In the genomic region with DNA sequence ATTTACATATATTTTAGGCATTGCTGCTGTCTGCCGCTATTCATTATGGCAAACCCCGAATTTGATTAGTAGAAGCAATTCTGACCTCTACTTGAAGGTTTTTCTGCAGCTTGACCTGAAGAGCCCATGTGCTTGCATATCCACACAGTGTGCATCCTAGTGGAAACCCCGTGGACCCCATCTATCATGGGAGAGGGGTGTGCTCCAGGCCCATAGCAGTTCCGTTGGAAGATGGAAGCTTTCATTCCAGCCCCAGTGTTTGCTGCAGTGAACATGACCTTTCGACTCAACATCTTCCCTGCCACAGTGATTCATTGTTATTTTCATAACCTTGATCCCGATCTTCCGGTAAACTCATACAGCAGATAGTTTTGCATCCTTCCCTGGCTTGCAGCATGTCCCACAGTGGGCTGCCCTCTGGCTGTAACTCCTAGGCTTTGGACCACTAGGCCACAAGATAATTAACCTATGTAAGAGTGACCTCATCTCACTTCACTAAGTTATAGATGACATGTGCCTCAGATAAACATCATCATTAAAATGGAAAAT, we compare ENCODE assay signal across 30 mouse cellular contexts.
DNase-seq lines count a peak whose midpoint lies in the region; ATAC-seq and TF ChIP-seq lines count a peak whose summit lies in the region.
"Had no signal": no experiment of that assay in that cellular context is flagged by ENCODE, and none has a peak within 500 bp of the region (broad histone marks: within the 10 kb centered on the region; RNA-seq: fewer than 3 reads in every experiment).

No protein-coding gene starts in this region.

- H3K36me3 ChIP-seq in kidney, embryonic 14.5 days (ENCODE audit: control insufficient read depth, insufficient read depth, low read length) = no peaks in the 10 kb centered on the region
- H3K36me3 ChIP-seq in kidney, postnatal 0 days (ENCODE audit: insufficient read depth, low read length) = no peaks in the 10 kb centered on the region
- H3K36me3 ChIP-seq: hindbrain, embryonic 12.5 days; lung, embryonic 15.5 days; midbrain, embryonic 10.5 days; midbrain, embryonic 15.5 days had no signal

- H3K9me3 ChIP-seq in kidney, embryonic 14.5 days (ENCODE audit: control insufficient read depth, low read length) = no peaks in the 10 kb centered on the region
- no peaks in the 10 kb centered on the region for H3K9me3 ChIP-seq in kidney, postnatal 0 days (replicated peaks; ENCODE audit: low read length)
- H3K9me3 ChIP-seq: heart, embryonic 10.5 days; heart, embryonic 15.5 days; hindbrain, embryonic 12.5 days; lung, embryonic 15.5 days; midbrain, embryonic 10.5 days; midbrain, embryonic 15.5 days had no signal

- WGBS in kidney, embryonic 14.5 days = 33% methylated on average over 7 of the region's 7 CpGs
- WGBS in kidney, postnatal 0 days = 31% methylated on average over 7 of the region's 7 CpGs

- TF ChIP-seq CTCF in kidney, postnatal 0 days (IDR thresholded peaks at IDR 0.05; ENCODE audit: low read depth) = peak; percentile 33; the same call in 1 of the 2 replicates

- H3K4me3 ChIP-seq in kidney, embryonic 14.5 days (ENCODE audit: low read length) = no peak overlapping the region
- no peak overlapping the region for H3K4me3 ChIP-seq in kidney, postnatal 0 days (replicated peaks; ENCODE audit: low read depth, low read length)
- H3K4me3 ChIP-seq: heart, embryonic 10.5 days; heart, embryonic 15.5 days; hindbrain, embryonic 12.5 days; lung, embryonic 15.5 days; midbrain, embryonic 10.5 days; midbrain, embryonic 15.5 days had no signal

- H3K27me3 ChIP-seq in kidney, embryonic 14.5 days (ENCODE audit: control insufficient read depth, insufficient read depth, low read length) = no peaks in the 10 kb centered on the region
- H3K27me3 ChIP-seq in kidney, postnatal 0 days (ENCODE audit: insufficient read depth, low read length) = no peaks in the 10 kb centered on the region
- H3K27me3 ChIP-seq: CH12.LX; heart, embryonic 15.5 days; hindbrain, embryonic 12.5 days; lung, embryonic 15.5 days; midbrain, embryonic 15.5 days had no signal

- H3K9ac ChIP-seq in kidney, embryonic 14.5 days (ENCODE audit: low read depth, low read length) = no peak overlapping the region
- no peak overlapping the region for H3K9ac ChIP-seq in kidney, postnatal 0 days (ENCODE audit: low read depth, low read length)
- H3K9ac ChIP-seq: heart, embryonic 15.5 days; hindbrain, embryonic 12.5 days; liver, embryonic 14.5 days; lung, embryonic 15.5 days; midbrain, embryonic 15.5 days had no signal

- H3K27ac ChIP-seq in kidney, embryonic 14.5 days (ENCODE audit: low read depth, low read length) = no peak overlapping the region
- no peak overlapping the region; the same call in 1 of the 2 replicates for H3K27ac ChIP-seq in kidney, postnatal 0 days
- H3K27ac ChIP-seq: heart, embryonic 10.5 days; heart, embryonic 15.5 days; hindbrain, embryonic 12.5 days; hindbrain, postnatal 0 days; liver, embryonic 14.5 days; lung, embryonic 15.5 days; midbrain, embryonic 10.5 days; midbrain, embryonic 15.5 days; stomach, postnatal 0 days had no signal

- no peak overlapping the region for H3K4me2 ChIP-seq in kidney, embryonic 14.5 days (replicated peaks; ENCODE audit: low read depth, low read length)
- H3K4me2 ChIP-seq in kidney, postnatal 0 days (ENCODE audit: low read length) = no peak overlapping the region
- H3K4me2 ChIP-seq: heart, embryonic 15.5 days; hindbrain, embryonic 12.5 days; lung, embryonic 15.5 days; midbrain, embryonic 15.5 days had no signal

- peak; percentile 86 for ATAC-seq in kidney, embryonic 14.5 days (ENCODE audit: low FRiP score, low TSS enrichment)
- peak; percentile 57; the same call in 1 of the 2 replicates for ATAC-seq in kidney, postnatal 0 days (replicated peaks; ENCODE audit: low FRiP score, low read depth)
- ATAC-seq: activated CD4-positive, CD25-positive, alpha-beta regulatory T cell, adult 4 months; forebrain, embryonic 14.5 days; hindbrain, postnatal 0 days; intestine, embryonic 16.5 days; midbrain, embryonic 15.5 days had no signal

- no peaks in the 10 kb centered on the region for H3K4me1 ChIP-seq in kidney, embryonic 14.5 days (ENCODE audit: control insufficient read depth, insufficient read depth, low read length)
- no peaks in the 10 kb centered on the region for H3K4me1 ChIP-seq in kidney, postnatal 0 days (replicated peaks; ENCODE audit: insufficient read depth, low read length)
- H3K4me1 ChIP-seq: heart, embryonic 10.5 days; heart, embryonic 15.5 days; hindbrain, embryonic 12.5 days; lung, embryonic 15.5 days; midbrain, embryonic 10.5 days; midbrain, embryonic 15.5 days had no signal

- peak; percentile 65 to 89 for DNase-seq in adrenal gland, adult (ENCODE audit: inconsistent age in 2 of 2, low spot score in 1 of 2)
- no peak for DNase-seq in adrenal gland, postnatal 4 days (ENCODE audit: low spot score in 2 of 2)
- no peak for DNase-seq in kidney, adult 11 months
- DNase-seq in adrenal gland, postnatal 10 days = peak; percentile 39
- peak; percentile 66 for DNase-seq in kidney, postnatal 0 days (ENCODE audit: low spot score)
- no peak for DNase-seq in right cerebral cortex, adult 2 months (ENCODE audit: low spot score in 2 of 2)
- no peak for DNase-seq in testis, postnatal 10 days (ENCODE audit: low spot score)
- DNase-seq: cerebellum, adult 11 months; cerebellum, postnatal 25 days; gastrocnemius, postnatal 14 days; layer of hippocampus, adult 9-11 months; liver; right cerebral cortex, adult 18-20 months; right cerebral cortex, postnatal 4 days; thymus, adult 2 months; thymus, postnatal 36 days had no signal

Comparison
In these comparisons a context has a peak if more than half of its experiments do, and no peak if none do; other contexts are left out.
1. DNase-seq: peak in adrenal gland, adult (2 of 2), adrenal gland, postnatal 10 days (single experiment) and kidney, postnatal 0 days (single experiment); none in adrenal gland, postnatal 4 days (0 of 2), kidney, adult 11 months (single experiment), right cerebral cortex, adult 2 months (0 of 2) and testis, postnatal 10 days (single experiment).